Mouse (Mus musculus): ENCODE data around the gene Larp1b. TPM values are rescaled to one million over a fixed set of nuclear protein-coding genes. Genes with fewer than 3 reads are reported as not detected.
"Not testable (repeated sequence)": the region's sequence is repeated elsewhere in the genome, so short reads cannot be mapped to it uniquely, and the experiment has no call there.

Gene Larp1b
- 3.2 and 5.0 TPM in 2 replicates for polyA plus RNA-seq (2015; fragmentation: Nextera tagmentation; extraction: Ambion mirVana)

DNA sequence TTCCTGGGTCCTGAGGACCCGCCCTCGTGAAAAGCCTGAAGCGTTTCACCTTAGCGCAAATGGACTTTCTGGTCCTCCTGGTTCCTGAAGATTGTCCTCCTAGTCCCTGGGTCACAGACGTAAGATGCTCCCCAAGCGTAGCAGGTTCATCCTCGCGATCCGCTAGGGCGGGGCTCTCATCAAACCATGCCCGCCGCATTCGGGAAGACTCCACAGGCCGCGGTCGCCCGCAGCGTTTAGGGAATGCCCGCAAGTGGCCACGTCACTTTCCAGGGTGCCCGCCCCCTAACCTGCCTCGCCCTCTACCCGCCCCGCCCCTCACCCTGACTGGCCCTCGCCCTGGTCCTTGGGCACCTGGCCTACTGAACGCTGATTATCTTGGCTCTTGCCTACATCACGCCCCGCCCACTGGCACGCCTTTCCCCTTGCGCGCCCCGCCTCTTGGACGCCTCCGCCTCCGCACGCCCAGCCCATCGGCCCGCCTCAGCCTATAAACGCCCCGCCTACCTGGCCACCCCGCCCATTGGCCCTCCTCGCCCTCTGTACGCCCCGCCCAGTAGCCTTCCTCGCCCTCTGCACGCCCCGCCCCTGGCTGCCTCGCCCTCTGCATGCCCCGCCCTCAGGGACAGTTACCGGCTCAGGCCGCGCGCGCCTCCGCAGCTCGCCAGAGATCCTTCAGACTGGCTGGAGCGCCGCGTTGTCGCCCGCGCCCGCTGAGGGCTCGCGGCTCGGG, at the start of gene Larp1b:
Larp1b (plus strand) TSS at position 659 of the 733 bp plus-strand sequence.
- peak; percentile 97 for ATAC-seq (ENCODE audit: low FRiP score)
- H3K4me3 ChIP-seq: peak within 1 kb of the TSS; percentile 79

DNA sequence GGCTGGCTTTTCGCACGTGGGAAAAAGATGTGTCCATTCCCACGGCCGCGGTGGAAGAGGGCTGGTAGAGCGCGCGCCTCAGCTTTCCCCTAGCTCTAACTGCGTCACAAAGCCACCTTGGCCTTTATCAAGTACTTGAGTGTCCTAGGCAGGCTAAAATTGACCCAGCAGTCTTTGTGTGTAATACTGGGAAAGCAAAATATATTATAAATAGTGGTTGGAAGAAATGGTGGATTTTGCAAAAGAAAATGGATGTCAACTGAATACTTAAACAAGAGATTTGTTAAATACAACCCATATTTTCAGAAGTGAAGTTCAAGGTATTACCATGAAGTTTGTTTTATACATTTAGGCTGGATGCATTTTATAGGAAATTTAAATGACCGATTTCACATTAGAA, 47.2 kb upstream of the Larp1b start, which contains the start of gene 1700034I23Rik:
1700034I23Rik (minus strand) TSS at position 101 of the 400 bp plus-strand sequence.
- WGBS: 98% methylated on average over 8 of the region's 10 CpGs

More for the DNA sequence above, at the start of gene Larp1b:
- under 1% methylated on average over 66 of the region's 66 CpGs for WGBS
- Histone ChIP-seq H3K36me3 (no peaks in the 10 kb centered on the region), H3K4me1 (replicated peaks) (peaks cover 13% of the 10 kb centered on the region), H3K9ac (peak within 1 kb of the TSS; percentile 82), H3K27me3 (peaks cover 29% of the 10 kb centered on the region), H3K4me2 (peak within 1 kb of the TSS; percentile 93), H3K27ac (peak within 1 kb of the TSS; percentile 84), H3K9me3 (no peaks in the 10 kb centered on the region)

DNA sequence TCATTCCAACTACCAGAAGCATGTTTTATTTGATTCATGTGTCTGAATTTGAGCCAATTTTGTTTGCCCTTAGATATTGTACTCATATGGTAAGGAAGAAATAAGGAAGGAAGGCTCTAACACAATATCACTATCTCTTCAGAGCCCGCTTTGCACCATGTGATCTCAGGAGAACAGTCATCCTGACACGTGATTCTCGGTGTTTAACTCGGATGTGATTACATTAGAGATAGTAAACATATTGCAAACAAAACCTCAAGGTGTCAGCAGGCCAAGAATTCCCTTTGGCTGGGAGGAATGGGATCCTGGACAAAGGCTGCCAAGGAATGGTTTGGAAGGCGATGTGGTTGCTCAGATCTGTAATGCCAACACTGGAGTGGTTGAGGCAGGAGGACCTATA, 11.4 kb upstream of the Larp1b start:
- H3K4me3 ChIP-seq: no peak overlapping the region
- H3K27ac ChIP-seq: no peak overlapping the region
- H3K4me1 ChIP-seq (replicated peaks): no peaks in the 10 kb centered on the region
- ATAC-seq (ENCODE audit: low FRiP score): no peak
- H3K9me3 ChIP-seq: no peaks in the 10 kb centered on the region
- no peaks in the 10 kb centered on the region for H3K27me3 ChIP-seq
- no peak overlapping the region for H3K9ac ChIP-seq
- H3K36me3 ChIP-seq: peaks cover 31% of the 10 kb centered on the region
- 90% methylated on average over 5 of the region's 5 CpGs for WGBS
- no peak overlapping the region for H3K4me2 ChIP-seq

More for the DNA sequence above, 47.2 kb upstream of the Larp1b start, which contains the start of gene 1700034I23Rik:
- not testable (repeated sequence) for ATAC-seq (ENCODE audit: low FRiP score); H3K9ac ChIP-seq; H3K9me3 ChIP-seq; H3K27me3 ChIP-seq; H3K4me3 ChIP-seq; H3K27ac ChIP-seq; H3K4me2 ChIP-seq; H3K4me1 ChIP-seq (replicated peaks)
- H3K36me3 ChIP-seq: peaks cover 14% of the 10 kb centered on the region

DNA sequence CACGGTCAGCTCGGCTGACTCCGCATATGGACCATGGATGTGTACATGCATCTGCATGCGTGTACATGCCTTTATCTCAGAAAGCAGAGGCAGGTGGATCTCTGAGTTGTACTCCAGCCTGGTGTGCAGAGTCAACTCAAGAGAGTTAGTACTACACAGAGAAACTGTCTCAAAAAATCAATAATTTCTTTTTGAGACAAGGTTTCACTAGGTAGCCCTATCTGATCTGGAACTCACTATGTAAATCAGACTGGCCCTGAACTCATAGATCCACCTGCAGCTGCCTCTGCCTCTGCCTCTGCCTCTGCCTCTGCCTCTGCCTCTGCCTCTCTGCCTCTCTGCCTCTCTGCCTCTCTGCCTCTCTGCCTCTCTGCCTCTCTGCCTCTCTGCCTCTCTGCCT, 11.0 kb upstream of the Larp1b start:
- Histone ChIP-seq H3K27me3 (no peaks in the 10 kb centered on the region), H3K4me2 (no peak overlapping the region), H3K4me1 (replicated peaks) (no peaks in the 10 kb centered on the region), H3K36me3 (peaks cover 27% of the 10 kb centered on the region), H3K9ac (no peak overlapping the region), H3K9me3 (no peaks in the 10 kb centered on the region), H3K4me3 (no peak overlapping the region), H3K27ac (no peak overlapping the region)
- no peak for ATAC-seq (ENCODE audit: low FRiP score)
- WGBS: 94% methylated on average over 4 of the region's 4 CpGs

DNA sequence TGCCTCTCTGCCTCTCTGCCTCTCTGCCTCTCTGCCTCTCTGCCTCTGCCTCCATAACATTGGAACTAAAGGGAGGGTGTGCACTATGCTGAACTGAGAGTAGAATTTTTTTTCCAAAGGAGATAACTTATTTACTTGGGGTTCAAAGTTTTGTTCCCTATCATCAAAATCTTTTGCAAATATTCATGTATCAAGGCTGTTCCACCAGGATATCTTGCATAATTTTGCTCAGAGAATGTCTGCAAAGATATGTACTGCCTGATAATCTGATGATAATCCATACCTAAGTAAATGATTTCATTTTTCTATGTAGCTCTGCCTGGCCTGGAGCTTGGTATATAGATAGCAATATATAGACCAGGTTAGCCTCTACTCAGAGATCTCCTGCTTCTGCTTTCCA, 10.6 kb upstream of the Larp1b start:
- H3K27me3 ChIP-seq: no peaks in the 10 kb centered on the region
- no peak overlapping the region for H3K4me3 ChIP-seq
- no peak overlapping the region for H3K9ac ChIP-seq
- H3K4me2 ChIP-seq: no peak overlapping the region
- no peaks in the 10 kb centered on the region for H3K9me3 ChIP-seq
- H3K4me1 ChIP-seq (replicated peaks): no peaks in the 10 kb centered on the region
- peaks cover 23% of the 10 kb centered on the region for H3K36me3 ChIP-seq
- no peak for ATAC-seq (ENCODE audit: low FRiP score)
- no peak overlapping the region for H3K27ac ChIP-seq

DNA sequence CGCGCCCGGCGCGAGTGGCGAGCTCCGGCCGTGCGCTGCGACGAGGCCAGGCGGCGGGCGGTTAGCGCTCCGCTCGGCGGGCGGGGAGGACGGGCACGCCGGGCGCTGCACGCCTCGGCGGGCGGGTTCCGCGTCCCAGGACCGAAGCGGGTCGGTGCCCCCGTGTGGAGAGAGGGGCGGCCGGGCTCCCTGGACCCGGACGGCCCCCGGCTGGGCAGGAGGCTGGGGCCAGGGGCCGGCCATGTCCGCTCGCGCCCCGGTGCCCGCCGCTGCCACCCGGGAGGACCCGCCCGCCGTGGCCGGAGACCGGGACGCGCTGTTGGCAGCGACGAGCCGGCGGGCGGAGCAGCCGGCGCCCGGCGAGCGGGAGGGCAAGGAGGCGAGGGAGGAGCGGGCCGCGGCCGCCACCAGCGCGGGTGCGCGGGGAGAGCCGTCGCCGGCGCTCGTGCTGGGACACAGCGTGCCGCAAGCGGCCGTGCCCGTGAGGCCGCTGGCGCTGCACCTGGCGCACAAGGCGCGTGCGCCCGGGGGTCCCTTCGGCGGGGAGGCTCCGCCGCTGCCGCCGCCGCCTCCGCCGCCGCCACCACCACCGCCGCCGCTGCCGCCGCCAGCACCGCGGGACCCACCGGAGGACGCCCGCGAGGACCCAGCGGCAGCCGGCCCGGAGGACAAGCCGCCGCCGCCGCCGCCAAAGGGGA, 424 bp downstream of the Larp1b start:
- no peaks in the 10 kb centered on the region for H3K36me3 ChIP-seq
- peak overlapping the region; percentile 79 for H3K4me3 ChIP-seq
- peak overlapping the region; percentile 84 for H3K27ac ChIP-seq
- under 1% methylated on average over 39 of the region's 118 CpGs for WGBS
- peaks cover 13% of the 10 kb centered on the region for H3K4me1 ChIP-seq (replicated peaks)
- H3K9ac ChIP-seq: peak overlapping the region; percentile 82
- H3K27me3 ChIP-seq: peaks cover 29% of the 10 kb centered on the region
- no peaks in the 10 kb centered on the region for H3K9me3 ChIP-seq
- ATAC-seq (ENCODE audit: low FRiP score): peak; percentile 41
- peak overlapping the region; percentile 93 for H3K4me2 ChIP-seq

DNA sequence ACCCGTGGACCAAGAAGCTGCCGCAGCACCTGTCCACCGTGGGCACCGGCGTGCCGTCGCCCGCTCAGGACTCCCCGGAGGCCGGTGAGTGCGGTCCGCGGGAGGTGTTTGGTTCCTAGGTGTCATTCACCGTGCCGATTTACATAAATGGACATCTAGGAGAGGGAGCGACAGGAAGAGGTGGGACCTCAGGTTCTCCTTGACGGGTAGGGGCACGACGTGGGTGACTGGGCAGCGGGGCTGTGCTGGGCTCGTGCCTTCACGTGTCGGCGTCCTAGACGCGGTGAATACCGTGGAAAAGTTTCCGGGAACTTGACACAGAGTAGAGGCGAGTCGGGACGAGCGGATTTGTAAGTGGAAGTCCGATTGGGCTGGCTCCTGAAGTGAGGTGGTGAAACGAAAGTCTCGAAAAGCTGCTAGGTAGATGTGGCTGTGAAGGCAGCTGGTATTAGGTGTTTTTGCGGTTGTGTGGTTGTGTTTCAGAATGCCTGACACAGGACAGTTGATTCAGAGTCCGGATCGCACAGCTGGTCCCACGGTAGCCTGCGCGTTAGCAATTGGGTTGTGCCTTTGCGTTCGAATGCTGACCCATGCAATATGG, 1.1 kb downstream of the Larp1b start:
- H3K4me3 ChIP-seq: peak overlapping the region; percentile 79
- ATAC-seq (ENCODE audit: low FRiP score): no peak
- peaks cover 13% of the 10 kb centered on the region for H3K4me1 ChIP-seq (replicated peaks)
- no peaks in the 10 kb centered on the region for H3K36me3 ChIP-seq
- H3K4me2 ChIP-seq: peak overlapping the region; percentile 93
- H3K9ac ChIP-seq: peak overlapping the region; percentile 82
- H3K27me3 ChIP-seq: peaks cover 29% of the 10 kb centered on the region
- H3K9me3 ChIP-seq: no peaks in the 10 kb centered on the region
- peak overlapping the region; percentile 84 for H3K27ac ChIP-seq
- WGBS: under 1% methylated on average over 43 of the region's 43 CpGs

DNA sequence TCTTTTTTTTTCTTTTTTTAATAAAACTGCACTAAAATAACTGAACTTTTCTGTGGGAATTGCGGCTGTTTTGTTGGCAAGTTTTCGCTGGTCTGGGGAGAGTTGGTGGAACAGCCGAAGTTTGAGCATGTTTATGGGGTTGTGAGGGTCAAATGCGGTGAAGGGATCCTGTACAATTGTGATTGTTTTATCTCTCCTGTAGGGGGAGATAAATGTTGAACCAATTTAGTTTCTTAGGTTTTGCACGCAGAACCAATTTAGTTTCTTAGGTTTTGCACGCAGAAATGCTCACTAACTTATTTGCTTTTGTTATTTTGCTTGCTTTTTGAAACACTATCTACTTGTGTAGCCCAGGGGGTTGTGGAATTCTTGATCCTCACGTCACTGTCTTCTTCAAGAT, 1.7 kb downstream of the Larp1b start:
- ATAC-seq (ENCODE audit: low FRiP score): no peak
- no peaks in the 10 kb centered on the region for H3K36me3 ChIP-seq
- 16% methylated on average over 7 of the region's 7 CpGs for WGBS
- H3K4me1 ChIP-seq (replicated peaks): peaks cover 13% of the 10 kb centered on the region
- H3K9ac ChIP-seq: no peak overlapping the region
- H3K27ac ChIP-seq: no peak overlapping the region
- H3K9me3 ChIP-seq: no peaks in the 10 kb centered on the region
- H3K27me3 ChIP-seq: peaks cover 29% of the 10 kb centered on the region
- peak overlapping the region; percentile 79 for H3K4me3 ChIP-seq
- peak overlapping the region; percentile 93 for H3K4me2 ChIP-seq

DNA sequence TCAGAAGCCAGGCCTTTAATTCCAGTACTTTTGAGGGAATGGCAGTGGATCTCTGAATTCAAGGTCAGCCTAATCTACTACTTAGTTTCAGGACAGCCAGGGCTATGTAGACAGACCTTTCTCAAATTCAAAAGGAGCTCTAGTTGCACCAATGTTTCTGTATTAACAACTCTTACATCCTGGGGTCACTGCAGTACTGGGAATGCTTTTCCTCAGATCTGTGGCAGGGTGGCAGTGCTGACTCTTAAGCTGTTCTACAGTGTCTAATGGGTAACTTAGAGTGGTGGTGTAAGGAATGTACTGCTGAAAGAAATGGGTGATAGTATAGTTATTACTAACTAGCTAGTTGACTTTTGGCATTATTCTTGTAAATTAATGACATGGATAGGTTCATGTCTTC, 3.0 kb downstream of the Larp1b start:
- no peak overlapping the region for H3K4me2 ChIP-seq
- no peak overlapping the region for H3K27ac ChIP-seq
- H3K4me1 ChIP-seq (replicated peaks): peaks cover 13% of the 10 kb centered on the region
- no peak overlapping the region for H3K9ac ChIP-seq
- peaks cover 24% of the 10 kb centered on the region for H3K27me3 ChIP-seq
- no peak for ATAC-seq (ENCODE audit: low FRiP score)
- H3K9me3 ChIP-seq: no peaks in the 10 kb centered on the region
- no peak overlapping the region for H3K4me3 ChIP-seq
- no peaks in the 10 kb centered on the region for H3K36me3 ChIP-seq

DNA sequence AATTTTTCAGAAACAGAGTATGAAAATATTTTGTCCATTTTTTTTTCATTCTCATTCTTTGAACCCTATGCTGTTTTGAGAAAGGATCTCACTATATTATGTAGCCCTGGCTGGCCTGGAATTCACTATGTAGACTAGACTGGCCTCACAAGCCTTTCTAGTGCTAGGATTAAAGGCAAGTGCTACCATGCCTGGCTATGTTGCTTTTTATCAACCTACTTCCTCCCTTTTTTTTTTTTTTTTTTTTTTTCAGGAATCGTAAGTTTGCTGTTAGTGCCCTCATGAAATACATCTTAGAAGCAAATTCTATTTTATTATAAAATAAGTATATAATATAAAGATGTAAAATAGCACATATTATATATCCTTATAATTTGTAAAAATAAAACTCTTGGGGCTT, 5.2 kb downstream of the Larp1b start:
- no peak for ATAC-seq (ENCODE audit: low FRiP score)
- WGBS: 78% methylated on average over 1 of the region's 1 CpGs
- Histone ChIP-seq H3K27ac (no peak overlapping the region), H3K4me1 (replicated peaks) (peaks cover 13% of the 10 kb centered on the region), H3K36me3 (no peaks in the 10 kb centered on the region), H3K4me2 (no peak overlapping the region), H3K9me3 (no peaks in the 10 kb centered on the region), H3K27me3 (peaks cover 13% of the 10 kb centered on the region), H3K4me3 (no peak overlapping the region), H3K9ac (no peak overlapping the region)

DNA sequence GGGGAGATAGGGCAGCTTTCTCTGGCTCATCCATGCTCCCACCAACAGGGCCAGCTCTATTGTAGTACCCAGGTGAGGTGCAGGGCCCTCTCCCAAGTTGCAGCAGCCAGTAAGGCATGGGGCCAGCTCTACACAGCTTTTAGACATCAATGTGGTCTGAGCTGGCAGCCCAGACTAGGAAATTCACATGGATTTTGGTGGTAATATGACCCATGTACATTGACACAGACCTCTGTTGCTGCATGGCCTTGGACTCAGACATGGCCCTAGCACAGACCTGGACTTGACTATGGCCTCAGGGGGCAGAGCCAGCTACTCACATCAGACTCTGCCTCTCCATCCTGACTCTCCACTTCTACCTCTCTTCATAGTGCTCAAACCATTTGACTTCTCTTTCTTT, 9.2 kb downstream of the Larp1b start:
- H3K9ac ChIP-seq: no peak overlapping the region
- H3K27ac ChIP-seq: no peak overlapping the region
- H3K9me3 ChIP-seq: no peaks in the 10 kb centered on the region
- no peaks in the 10 kb centered on the region for H3K27me3 ChIP-seq
- no peak overlapping the region for H3K4me3 ChIP-seq
- no peak overlapping the region for H3K4me2 ChIP-seq
- H3K4me1 ChIP-seq (replicated peaks): no peaks in the 10 kb centered on the region
- ATAC-seq (ENCODE audit: low FRiP score): no peak
- no peaks in the 10 kb centered on the region for H3K36me3 ChIP-seq

DNA sequence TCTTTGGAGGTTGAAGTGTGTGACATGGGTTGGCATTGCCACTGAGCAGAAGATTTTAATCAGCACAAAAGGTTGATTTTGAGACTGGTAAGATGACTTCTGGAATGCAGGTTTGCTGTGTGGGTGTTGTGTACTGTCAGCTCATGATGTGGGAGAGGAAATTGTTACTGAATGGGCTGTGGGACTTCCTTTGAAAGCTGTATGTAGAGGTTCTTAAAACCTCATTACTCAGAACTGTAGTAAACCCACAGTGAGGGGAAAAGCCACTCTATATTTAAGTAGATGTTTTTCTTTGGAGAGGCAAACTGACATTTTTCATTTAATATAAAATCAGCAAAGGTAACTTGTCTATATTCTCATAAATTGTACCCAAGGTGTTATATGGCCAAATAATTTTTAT, 31.1 kb downstream of the Larp1b start:
- ATAC-seq (ENCODE audit: low FRiP score): no peak
- H3K4me2 ChIP-seq: no peak overlapping the region
- no peaks in the 10 kb centered on the region for H3K9me3 ChIP-seq
- no peak overlapping the region for H3K4me3 ChIP-seq
- peaks cover 2% of the 10 kb centered on the region; the same call in 1 of the 2 replicates for H3K36me3 ChIP-seq
- no peak overlapping the region for H3K27ac ChIP-seq
- no peaks in the 10 kb centered on the region for H3K4me1 ChIP-seq (replicated peaks)
- H3K9ac ChIP-seq: no peak overlapping the region
- no peaks in the 10 kb centered on the region for H3K27me3 ChIP-seq
